Mouse (Mus musculus): Measurements from ENCODE around the gene Astn2. TPM values are rescaled to one million over a fixed set of nuclear protein-coding genes. Genes with fewer than 3 reads are reported as not detected.

The Astn2 gene
- total RNA-seq, 2 experiments from 2014 or later: 0.52 to 0.84 TPM

- intact Hi-C loops (cut with DNase I): no loop called here
- DNase-seq: no peak
Measured at GRCm38 (mm10) chr4:65767919-65768318, 636.5 kb downstream of the Astn2 start.

- DNase-seq: no peak
- intact Hi-C loops (cut with DNase I): no loop called here
Measured at GRCm38 (mm10) chr4:65767431-65767830, 637.0 kb downstream of the Astn2 start.

GRCm38 (mm10) chr4:65765312-65765711, 639.1 kb downstream of the Astn2 start:
- DNase-seq: no peak
- intact Hi-C loops (cut with DNase I): no loop called here

GRCm38 (mm10) chr4:65764275-65764674, 640.1 kb downstream of the Astn2 start:
- intact Hi-C loops (cut with DNase I): no loop called here
- DNase-seq: no peak

GRCm38 (mm10) chr4:65763823-65764222, 640.6 kb downstream of the Astn2 start:
- intact Hi-C loops (cut with DNase I): no loop called here
- no peak for DNase-seq

- intact Hi-C loops (cut with DNase I): no loop called here
- DNase-seq: no peak
Measured at GRCm38 (mm10) chr4:65762116-65762515, 642.3 kb downstream of the Astn2 start.

GRCm38 (mm10) chr4:65761658-65762057, 642.8 kb downstream of the Astn2 start:
- intact Hi-C loops (cut with DNase I): no loop called here

GRCm38 (mm10) chr4:65758875-65759201, 645.6 kb downstream of the Astn2 start:
- intact Hi-C loops (cut with DNase I): no loop called here
- DNase-seq: no peak

More at GRCm38 (mm10) chr4:65761658-65762057, 642.8 kb downstream of the Astn2 start:
- DNase-seq: no peak

- intact Hi-C loops (cut with DNase I): no loop called here
- DNase-seq: no peak
Measured at GRCm38 (mm10) chr4:65758174-65758874, 646.1 kb downstream of the Astn2 start.

- intact Hi-C loops (cut with DNase I): no loop called here
- no peak for DNase-seq
Measured at GRCm38 (mm10) chr4:65752941-65753340, 651.5 kb downstream of the Astn2 start.

GRCm38 (mm10) chr4:65744788-65745187, 659.6 kb downstream of the Astn2 start:
- intact Hi-C loops (cut with DNase I): no loop called here
- DNase-seq: no peak

GRCm38 (mm10) chr4:65744088-65744610, 660.3 kb downstream of the Astn2 start:
- intact Hi-C loops (cut with DNase I): no loop called here
- DNase-seq: no peak

GRCm38 (mm10) chr4:65743160-65743691, 661.2 kb downstream of the Astn2 start:
- no peak for DNase-seq
- intact Hi-C loops (cut with DNase I): no loop called here

- no peak for DNase-seq
- intact Hi-C loops (cut with DNase I): no loop called here
Measured at GRCm38 (mm10) chr4:65724414-65724813, 680.0 kb downstream of the Astn2 start.

- intact Hi-C loops (cut with DNase I): no loop called here
Measured at GRCm38 (mm10) chr4:65719610-65720009, 684.8 kb downstream of the Astn2 start.

GRCm38 (mm10) chr4:65717899-65718298, 686.5 kb downstream of the Astn2 start:
- no peak for DNase-seq
- intact Hi-C loops (cut with DNase I): no loop called here

More at GRCm38 (mm10) chr4:65719610-65720009, 684.8 kb downstream of the Astn2 start:
- no peak for DNase-seq

GRCm38 (mm10) chr4:65716086-65716485, 688.3 kb downstream of the Astn2 start:
- intact Hi-C loops (cut with DNase I): no loop called here
- DNase-seq: no peak

GRCm38 (mm10) chr4:65711678-65712077, 692.7 kb downstream of the Astn2 start:
- intact Hi-C loops (cut with DNase I): no loop called here
- DNase-seq: no peak

- DNase-seq: no peak
Measured at GRCm38 (mm10) chr4:65710623-65711022, 693.8 kb downstream of the Astn2 start.

GRCm38 (mm10) chr4:65701848-65702247, 702.6 kb downstream of the Astn2 start:
- intact Hi-C loops (cut with DNase I): no loop called here

More at GRCm38 (mm10) chr4:65710623-65711022, 693.8 kb downstream of the Astn2 start:
- intact Hi-C loops (cut with DNase I): no loop called here

GRCm38 (mm10) chr4:65699743-65700361, 704.6 kb downstream of the Astn2 start:
- intact Hi-C loops (cut with DNase I): no loop called here
- DNase-seq: no peak

More at GRCm38 (mm10) chr4:65701848-65702247, 702.6 kb downstream of the Astn2 start:
- DNase-seq: no peak

GRCm38 (mm10) chr4:65695241-65695640, 709.2 kb downstream of the Astn2 start:
- intact Hi-C loops (cut with DNase I): no loop called here
- no peak for DNase-seq
